Mouse (Mus musculus) ES-E14 (cell line): ENCODE measurements around the gene Duox2.

ENCODE experiments used
- CHD2 ChIP-seq: IDR thresholded peaks from 2 replicates; pipeline ENCODE4 v1.6.1; 2014; ENCODE audit warnings: mild to moderate bottlenecking, low read depth, low read length, inconsistent platforms
- HCFC1 ChIP-seq: IDR thresholded peaks from 2 replicates; pipeline ENCODE4 v1.6.1; 2012; ENCODE audit warnings: low read length, inconsistent platforms, borderline replicate concordance; ENCODE audit not compliant: insufficient read depth
- MAFK ChIP-seq: IDR thresholded peaks from 2 replicates; pipeline ENCODE4 v1.6.1; 2014; ENCODE audit warnings: mild to moderate bottlenecking, low read depth, low read length, inconsistent platforms; ENCODE audit not compliant: insufficient read depth
- ZC3H11A ChIP-seq: IDR thresholded peaks from 2 replicates; pipeline ENCODE4 v1.6.1; 2012; ENCODE audit warnings: low read depth, mild to moderate bottlenecking, inconsistent platforms, low read length, borderline replicate concordance
- ZNF384 ChIP-seq: IDR thresholded peaks from 2 replicates; pipeline ENCODE4 v1.6.1; 2012; ENCODE audit warnings: low read depth, low read length, inconsistent platforms

- TF ChIP-seq HCFC1 (no peak), ZC3H11A (no peak), MAFK (no peak), CHD2 (no peak), ZNF384 (peak; percentile 42; the same call in 1 of the 2 replicates)
Measured at GRCm38 (mm10) chr2:122233759-122234557, 64.3 kb downstream of the Duox2 start.
